Mouse (Mus musculus) forebrain, embryonic 16.5 days (tissue): ENCODE results near the gene Tfap2a. TPM values are rescaled to one million over a fixed set of nuclear protein-coding genes. Genes with fewer than 3 reads are reported as not detected.
A peak's percentile ranks its signal among the peaks of the same experiment; 100 is the strongest.

Experiments used
- ATAC-seq: fragments of 200-750 bp; cut with Nextera tagmentation; 2 replicates; pipeline ENCODE4 v1.8.0; 2017; ENCODE audit warnings: mild to moderate bottlenecking, moderate library complexity
- H3K27ac ChIP-seq: fragments of 300-500 bp; sonication (generic); 2 replicates; pipeline ENCODE4 v1.5.1; 2014; ENCODE audit warnings: low read length, control low read depth
- H3K27me3 ChIP-seq: fragments of 300-500 bp; sonication (generic); replicated peaks from 2 replicates; pipeline ENCODE4 v1.6.1; 2014; ENCODE audit warnings: low read length; ENCODE audit not compliant: control insufficient read depth, insufficient read depth
- H3K36me3 ChIP-seq: fragments of 300-500 bp; sonication (generic); 2 replicates; pipeline ENCODE4 v1.6.1; 2014; ENCODE audit not compliant: control insufficient read depth, insufficient read depth
- H3K4me1 ChIP-seq: fragments of 300-500 bp; sonication (generic); replicated peaks from 2 replicates; pipeline ENCODE4 v1.6.1; 2014; ENCODE audit warnings: low read length; ENCODE audit not compliant: control insufficient read depth, insufficient read depth
- H3K4me2 ChIP-seq: fragments of 300-500 bp; sonication (generic); 2 replicates; pipeline ENCODE4 v1.6.1; 2014; ENCODE audit warnings: mild to moderate bottlenecking, low read length, control low read depth
- H3K4me3 ChIP-seq: fragments of 300-500 bp; sonication (generic); replicated peaks from 2 replicates; pipeline ENCODE4 v1.5.1; 2014; ENCODE audit warnings: mild to moderate bottlenecking, low read length, control low read depth
- H3K9ac ChIP-seq: fragments of 300-500 bp; sonication (generic); replicated peaks from 2 replicates; pipeline ENCODE4 v1.6.1; 2014; ENCODE audit warnings: low read depth, low read length, control low read depth
- H3K9me3 ChIP-seq: fragments of 300-500 bp; sonication (generic); 2 replicates; pipeline ENCODE4 v1.6.1; 2016; ENCODE audit warnings: low read length; ENCODE audit not compliant: control insufficient read depth
- WGBS: fragments of 180-500 bp; shearing (Covaris S2); extraction: QIAGEN DNeasy Blood & Tissue Kit; methylation state at CpG from one replicate; pipeline ENCODE4 v1.1.7; 2014; 5-methylcytosine and 5-hydroxymethylcytosine counted together
- polyA plus RNA-seq: library from polyadenylated mRNA; unstranded; fragments of >200 nt; fragmentation: Nextera tagmentation; extraction: Ambion mirVana; gene quantifications from 2 replicates; pipeline ENCODE4 v1.2.1, GENCODE M21; 2015

Gene Tfap2a
- 0.41 and 0.55 TPM in 2 replicates for polyA plus RNA-seq

GRCm38 (mm10) chr13:40738196-40738880 is at the start of gene Tfap2a:
Gene Tfap2a, minus strand, starts transcription at chr13:40738376.
- no peak within 1 kb of the TSS for H3K27ac ChIP-seq
- H3K27me3 ChIP-seq = peaks cover 89% of the 10 kb centered on the region
- no peak for ATAC-seq
- H3K36me3 ChIP-seq = no peaks in the 10 kb centered on the region
- H3K4me3 ChIP-seq = no peak within 1 kb of the TSS
- no peak within 1 kb of the TSS for H3K4me2 ChIP-seq
- 0% methylated on average over 29 of the region's 30 CpGs for WGBS
- H3K4me1 ChIP-seq = peaks cover 20% of the 10 kb centered on the region
- H3K9me3 ChIP-seq = no peaks in the 10 kb centered on the region
- no peak within 1 kb of the TSS for H3K9ac ChIP-seq

GRCm38 (mm10) chr13:40784202-40784771 is 46.1 kb upstream of the Tfap2a start:
- H3K4me3 ChIP-seq = no peak overlapping the region
- ATAC-seq = no peak
- H3K36me3 ChIP-seq = no peaks in the 10 kb centered on the region
- no peak overlapping the region for H3K4me2 ChIP-seq
- no peak overlapping the region for H3K9ac ChIP-seq
- no peaks in the 10 kb centered on the region for H3K9me3 ChIP-seq
- no peaks in the 10 kb centered on the region for H3K27me3 ChIP-seq
- whole genome bisulfite sequencing = 46% methylated on average over 8 of the region's 8 CpGs
- H3K4me1 ChIP-seq = no peaks in the 10 kb centered on the region
- H3K27ac ChIP-seq = no peak overlapping the region

- H3K4me1 ChIP-seq = no peaks in the 10 kb centered on the region
- no peak overlapping the region for H3K27ac ChIP-seq
- no peaks in the 10 kb centered on the region for H3K27me3 ChIP-seq
- no peak overlapping the region for H3K4me3 ChIP-seq
- no peak for ATAC-seq
- H3K9ac ChIP-seq = no peak overlapping the region
- H3K4me2 ChIP-seq = no peak overlapping the region
- no peaks in the 10 kb centered on the region for H3K9me3 ChIP-seq
- H3K36me3 ChIP-seq = no peaks in the 10 kb centered on the region
Observed at GRCm38 (mm10) chr13:40757995-40758394, 19.8 kb upstream of the Tfap2a start.

- H3K36me3 ChIP-seq = no peaks in the 10 kb centered on the region
- 68% methylated on average over 7 of the region's 7 CpGs for WGBS
- H3K27me3 ChIP-seq = no peaks in the 10 kb centered on the region
- H3K9me3 ChIP-seq = no peaks in the 10 kb centered on the region
- no peaks in the 10 kb centered on the region for H3K4me1 ChIP-seq
- ATAC-seq = no peak
- no peak overlapping the region for H3K27ac ChIP-seq
- no peak overlapping the region for H3K9ac ChIP-seq
- H3K4me3 ChIP-seq = no peak overlapping the region
- no peak overlapping the region for H3K4me2 ChIP-seq
Observed at GRCm38 (mm10) chr13:40756356-40756755, 18.2 kb upstream of the Tfap2a start.

DNA sequence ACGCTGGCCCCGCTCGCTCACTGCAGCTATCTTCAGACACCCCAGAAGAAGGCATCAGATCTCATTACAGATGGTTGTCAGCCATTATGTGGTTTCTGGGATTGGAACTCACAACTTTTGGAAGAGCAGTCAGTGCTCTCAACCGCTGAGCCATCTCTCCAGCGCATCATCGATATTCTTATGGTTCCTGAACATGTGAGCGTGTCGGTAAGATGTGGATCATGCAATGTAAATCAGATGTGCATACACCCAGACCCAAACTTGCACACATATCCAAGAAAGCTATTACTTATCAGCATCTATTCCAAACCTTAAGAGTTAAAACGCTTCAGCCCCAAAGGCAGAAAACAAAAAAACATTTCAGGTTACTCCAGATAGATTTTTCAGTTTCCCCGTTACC is 15.9 kb upstream of the Tfap2a start:
- Histone ChIP-seq H3K4me1 (no peaks in the 10 kb centered on the region), H3K36me3 (no peaks in the 10 kb centered on the region), H3K4me2 (no peak overlapping the region), H3K9me3 (no peaks in the 10 kb centered on the region), H3K9ac (no peak overlapping the region), H3K4me3 (no peak overlapping the region), H3K27ac (no peak overlapping the region), H3K27me3 (peaks cover 5% of the 10 kb centered on the region; the same call in 1 of the 2 replicates)
- 96% methylated on average over 10 of the region's 10 CpGs for WGBS
- no peak for ATAC-seq

DNA sequence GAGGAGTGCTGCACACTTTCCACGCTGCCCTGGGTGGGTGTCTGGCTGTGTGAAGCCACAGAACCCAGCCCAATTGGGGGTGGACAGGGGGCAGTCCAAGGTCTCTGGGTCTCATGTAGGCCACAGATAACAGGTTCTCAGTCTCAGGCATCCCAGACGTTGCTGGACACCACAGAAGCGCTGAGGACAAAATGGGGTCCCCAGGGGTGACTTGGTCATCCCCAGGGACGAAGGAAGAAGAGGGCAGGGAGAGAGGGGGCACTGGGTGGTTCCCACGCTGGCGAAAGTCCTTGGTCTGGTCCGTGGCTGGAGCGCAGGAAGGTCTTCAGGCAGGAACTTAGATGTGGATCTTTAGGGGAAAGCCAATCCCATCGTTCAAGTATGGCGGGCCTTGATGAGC is 13.7 kb upstream of the Tfap2a start:
- H3K4me2 ChIP-seq = no peak overlapping the region
- no peaks in the 10 kb centered on the region for H3K9me3 ChIP-seq
- H3K4me3 ChIP-seq = no peak overlapping the region
- H3K9ac ChIP-seq = no peak overlapping the region
- no peaks in the 10 kb centered on the region for H3K36me3 ChIP-seq
- WGBS = 86% methylated on average over 10 of the region's 10 CpGs
- peaks cover 8% of the 10 kb centered on the region; the same call in 1 of the 2 replicates for H3K27me3 ChIP-seq
- H3K27ac ChIP-seq = no peak overlapping the region
- no peaks in the 10 kb centered on the region for H3K4me1 ChIP-seq
- no peak for ATAC-seq

- H3K9me3 ChIP-seq = peaks cover 6% of the 10 kb centered on the region
- no peak for ATAC-seq
Observed at GRCm38 (mm10) chr13:40749603-40749905, 11.4 kb upstream of the Tfap2a start.

DNA sequence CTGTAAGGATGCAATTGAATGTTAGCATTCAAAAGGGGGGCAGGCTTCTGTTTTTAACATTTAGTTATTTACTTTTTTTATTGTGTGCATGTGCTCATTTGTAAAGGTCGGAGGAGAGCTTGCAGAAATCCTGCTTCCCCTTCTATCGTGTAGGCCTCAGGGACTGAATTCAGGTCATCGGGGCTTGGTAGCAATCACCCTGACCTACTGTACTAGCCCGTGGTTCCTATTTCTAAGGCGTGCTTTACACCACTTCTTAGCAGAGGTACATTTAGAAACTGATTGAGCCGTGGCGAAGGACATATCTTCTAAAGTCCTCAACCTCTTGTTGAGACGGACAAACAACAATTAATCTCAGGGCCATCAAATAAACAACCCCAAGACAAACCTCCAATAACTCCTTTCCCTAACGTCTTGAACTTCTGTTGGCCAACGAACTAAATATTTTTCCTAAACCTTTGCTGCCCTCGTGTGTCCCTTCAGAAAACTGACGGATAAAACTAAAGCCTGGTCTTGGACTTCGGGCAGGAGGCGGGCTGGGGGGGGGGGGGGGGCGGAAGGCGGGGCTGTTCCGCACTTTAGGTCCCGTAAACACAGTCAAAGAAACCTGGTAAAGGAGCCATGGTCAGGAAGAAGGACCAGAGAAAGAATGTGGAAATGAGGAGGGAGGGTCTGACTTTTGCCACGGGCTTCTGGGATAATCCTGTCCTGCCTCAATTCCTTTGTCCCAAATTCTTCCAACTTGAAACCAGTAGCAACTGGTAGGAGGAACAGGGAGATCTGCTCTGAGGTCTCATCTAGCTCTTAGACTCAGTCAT is 10.8 kb upstream of the Tfap2a start:
- Histone ChIP-seq H3K9me3 (peaks cover 6% of the 10 kb centered on the region), H3K36me3 (no peaks in the 10 kb centered on the region), H3K9ac (no peak overlapping the region), H3K27ac (no peak overlapping the region), H3K4me3 (no peak overlapping the region), H3K4me2 (no peak overlapping the region), H3K27me3 (peaks cover 33% of the 10 kb centered on the region), H3K4me1 (peaks cover 3% of the 10 kb centered on the region; the same call in 1 of the 2 replicates)
- WGBS = 20% methylated on average over 19 of the region's 19 CpGs
- no peak for ATAC-seq

More at GRCm38 (mm10) chr13:40749603-40749905, 11.4 kb upstream of the Tfap2a start:
- no peak overlapping the region for H3K9ac ChIP-seq
- WGBS = 76% methylated on average over 9 of the region's 9 CpGs
- no peak overlapping the region for H3K4me3 ChIP-seq
- no peak overlapping the region for H3K4me2 ChIP-seq
- H3K36me3 ChIP-seq = no peaks in the 10 kb centered on the region
- H3K27ac ChIP-seq = no peak overlapping the region
- H3K4me1 ChIP-seq = peaks cover 2% of the 10 kb centered on the region; the same call in 1 of the 2 replicates
- H3K27me3 ChIP-seq = peaks cover 28% of the 10 kb centered on the region

GRCm38 (mm10) chr13:40744111-40744805 is 6.1 kb upstream of the Tfap2a start:
- H3K27me3 ChIP-seq = peaks cover 72% of the 10 kb centered on the region

More at GRCm38 (mm10) chr13:40744111-40744805, 6.1 kb upstream of the Tfap2a start:
- Histone ChIP-seq H3K4me2 (peak overlapping the region; percentile 9; the same call in 1 of the 2 replicates), H3K9me3 (peaks cover 6% of the 10 kb centered on the region), H3K9ac (no peak overlapping the region), H3K36me3 (no peaks in the 10 kb centered on the region), H3K27ac (no peak overlapping the region), H3K4me3 (no peak overlapping the region), H3K4me1 (peaks cover 3% of the 10 kb centered on the region; the same call in 1 of the 2 replicates)
- WGBS = under 1% methylated on average over 19 of the region's 19 CpGs
- ATAC-seq = no peak
